Mouse (Mus musculus) thymus, adult 2 months (tissue): Measurements from ENCODE around the gene 4930426L09Rik.

Experiments
- CTCF ChIP-seq: fragments of 200-500 bp; IDR thresholded peaks from 2 replicates; pipeline ENCODE4 v1.5.1; 2012; ENCODE audit warnings: mild to moderate bottlenecking, control low read depth, low read length, moderate library complexity, borderline replicate concordance; ENCODE audit not compliant: control insufficient read depth, poor library complexity, insufficient read depth; ENCODE audit errors: extremely low read depth
- POLR2A ChIP-seq: fragments of 200-500 bp; IDR thresholded peaks from 2 replicates; pipeline ENCODE4 v1.6.1; 2012; ENCODE audit warnings: mild to moderate bottlenecking, low read length, control low read depth, moderate library complexity; ENCODE audit not compliant: control insufficient read depth, poor library complexity, insufficient read depth; ENCODE audit errors: extremely low read depth

GRCm38 (mm10) chr2:19018034-19018433 lies 19.9 kb downstream of the 4930426L09Rik start:
- TF ChIP-seq POLR2A (no peak), CTCF (no peak)
